Mouse (Mus musculus) kidney, adult 2 months (tissue): ENCODE measurements around the gene Hoxa1.

ENCODE experiments used
- CTCF ChIP-seq: fragments of 200-500 bp; conservative IDR thresholded peaks from 2 replicates; pipeline ENCODE4 v1.5.1; 2011; ENCODE audit warnings: low read depth, mild to moderate bottlenecking, control low read depth, low read length, moderate library complexity, mixed read lengths; ENCODE audit not compliant: insufficient read depth, insufficient read length
- POLR2A ChIP-seq: fragments of 200-500 bp; IDR thresholded peaks from one replicate; pipeline ENCODE4 v1.6.1; 2011; ENCODE audit warnings: low read depth, low read length, control low read depth

GRCm38 (mm10) chr6:52162093-52162380 is 3.9 kb upstream of the Hoxa1 start:
- TF ChIP-seq POLR2A: no peak
- no peak for TF ChIP-seq CTCF
